Mouse (Mus musculus) layer of hippocampus, adult 2 months (tissue): ENCODE data around the gene Nap1l5. TPM values are rescaled to one million over a fixed set of nuclear protein-coding genes. Genes with fewer than 3 reads are reported as not detected.
"Not testable (repeated sequence)": the region's sequence is repeated elsewhere in the genome, so short reads cannot be mapped to it uniquely, and the experiment has no call there.

Source experiments
- DNase-seq, 2 experiments: peaks; one replicate each; pipeline ENCODE4 v3.0.0; 2022; ENCODE audit warnings: low spot score in 2 of 2
- H3K27ac ChIP-seq: fragments of 200-600 bp; 2 replicates; pipeline ENCODE4 v1.8.1; 2022
- H3K4me3 ChIP-seq: fragments of 200-600 bp; 2 replicates; pipeline ENCODE4 v1.8.1; 2022; ENCODE audit warnings: mild to moderate bottlenecking
- CTCF ChIP-seq: fragments of 200-600 bp; conservative IDR thresholded peaks from 2 replicates; pipeline ENCODE4 v1.8.1; 2022; ENCODE audit warnings: antibody characterized with exemption, mild to moderate bottlenecking, moderate library complexity
- total RNA-seq, 2 experiments: library from RNA; stranded (reverse); gene quantifications; 2 replicates each; pipeline ENCODE4 v1.2.3; 2021

The Nap1l5 gene
- total RNA-seq, 2 experiments from 2014 or later, result 229 to 242 TPM

GRCm38 (mm10) chr6:58899076-58899475, 7.8 kb downstream of the Nap1l5 start:
- DNase-seq, result peak in 1 of 2 experiments; percentile 27
- Histone ChIP-seq H3K4me3 (no peak overlapping the region), H3K27ac (0 out of 2 replicates have a peak overlapping the region, but pooled peaks have one; percentile 32)
- no peak for TF ChIP-seq CTCF

- no peak for TF ChIP-seq CTCF
- no peak overlapping the region for H3K27ac ChIP-seq
- H3K4me3 ChIP-seq, result no peak overlapping the region
- no peak for DNase-seq
Measured at GRCm38 (mm10) chr6:58896648-58897047, 10.2 kb downstream of the Nap1l5 start.

GRCm38 (mm10) chr6:58894994-58895393, 11.9 kb downstream of the Nap1l5 start:
- no peak for TF ChIP-seq CTCF
- H3K4me3 ChIP-seq, result no peak overlapping the region
- H3K27ac ChIP-seq, result no peak overlapping the region
- no peak for DNase-seq

- no peak for DNase-seq
- H3K4me3 ChIP-seq, result no peak overlapping the region
- TF ChIP-seq CTCF, result no peak
- no peak overlapping the region for H3K27ac ChIP-seq
Measured at GRCm38 (mm10) chr6:58893307-58893706, 13.6 kb downstream of the Nap1l5 start.

DNA sequence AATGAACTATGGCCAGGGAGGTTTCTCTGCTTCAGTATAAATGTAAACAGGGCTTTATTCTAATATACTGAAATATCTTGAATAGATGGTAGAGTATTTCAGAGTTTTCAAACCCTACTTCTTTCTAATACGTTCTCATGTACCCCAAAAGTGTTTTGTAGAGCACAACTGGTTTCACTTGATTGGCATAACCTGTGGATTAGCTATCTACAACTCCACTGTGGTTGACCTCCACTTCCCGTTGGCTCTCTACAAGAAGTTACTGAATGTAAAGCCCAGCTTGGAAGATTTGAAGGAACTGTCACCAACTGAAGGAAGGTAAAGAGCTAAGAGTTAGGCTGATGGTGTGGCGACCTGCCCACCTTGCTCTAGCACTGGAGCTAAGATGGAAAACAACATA, 17.0 kb downstream of the Nap1l5 start:
- no peak overlapping the region for H3K27ac ChIP-seq
- no peak for TF ChIP-seq CTCF
- no peak overlapping the region for H3K4me3 ChIP-seq
- DNase-seq, result no peak

DNA sequence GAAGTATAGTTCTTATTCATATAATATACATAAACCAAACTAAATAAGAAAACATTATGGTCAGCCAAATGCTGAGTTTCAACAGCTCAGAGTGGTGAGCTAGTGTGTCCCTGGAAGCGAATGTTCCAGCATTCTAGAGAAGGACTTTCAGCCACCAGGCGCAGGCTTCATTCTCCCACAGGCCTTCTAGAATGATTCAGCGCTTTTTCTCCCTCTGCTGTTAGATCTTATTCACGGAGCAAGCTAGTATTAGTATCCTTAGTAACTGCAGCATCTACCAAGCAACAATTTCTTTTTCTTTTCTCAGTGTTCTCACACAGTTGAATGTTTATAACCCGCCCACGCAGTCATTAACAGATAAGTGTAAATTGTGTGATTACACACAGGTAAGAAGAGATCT, 24.6 kb downstream of the Nap1l5 start:
- TF ChIP-seq CTCF, result peak; percentile 50
- peak overlapping the region; percentile 54 for H3K27ac ChIP-seq
- DNase-seq, result no peak
- no peak overlapping the region for H3K4me3 ChIP-seq

GRCm38 (mm10) chr6:58881363-58881762, 25.5 kb downstream of the Nap1l5 start:
- Histone ChIP-seq H3K4me3 (no peak overlapping the region), H3K27ac (no peak overlapping the region)
- peak; percentile 69 for TF ChIP-seq CTCF
- DNase-seq, result no peak

DNA sequence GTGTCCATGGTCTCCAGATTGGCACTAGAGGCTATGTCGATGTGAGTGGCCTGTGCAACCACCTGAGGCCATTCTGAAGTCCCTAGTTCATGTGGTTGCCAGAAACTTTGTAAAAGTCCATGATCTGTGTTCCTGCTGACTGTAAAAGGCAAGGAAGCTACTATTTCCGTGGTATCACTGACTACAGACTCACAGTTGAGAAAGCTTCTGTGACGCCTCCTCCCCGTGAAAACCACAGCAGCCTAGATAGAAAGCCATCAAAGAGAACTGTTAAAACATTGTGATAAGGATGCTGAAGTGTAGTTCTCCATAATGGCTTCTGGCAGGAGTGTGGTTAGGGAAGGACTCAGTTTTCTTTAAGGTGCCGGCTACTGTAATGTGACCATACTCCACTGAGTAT, 26.0 kb downstream of the Nap1l5 start:
- no peak for DNase-seq
- H3K27ac ChIP-seq, result no peak overlapping the region
- TF ChIP-seq CTCF, result no peak
- no peak overlapping the region for H3K4me3 ChIP-seq

DNA sequence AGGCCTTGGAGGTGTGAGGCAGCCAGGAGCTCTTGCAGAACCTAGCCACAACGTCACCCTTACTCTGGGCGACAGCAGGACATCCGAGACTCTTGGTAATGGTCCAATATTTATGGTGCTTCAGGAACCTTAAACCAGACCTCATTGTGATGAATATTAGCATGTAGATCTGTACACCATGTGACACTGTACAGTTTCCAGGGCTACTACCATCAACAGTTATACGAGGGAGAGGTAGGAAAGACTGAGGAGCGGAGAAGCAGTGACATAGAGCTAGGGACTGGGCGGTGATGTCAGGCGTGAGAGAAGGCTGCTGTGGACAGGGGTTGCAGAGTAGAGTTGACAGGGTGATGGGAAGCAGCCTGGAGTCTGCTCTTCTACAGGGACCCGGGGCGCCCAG, 26.9 kb downstream of the Nap1l5 start:
- Histone ChIP-seq H3K27ac (no peak overlapping the region), H3K4me3 (no peak overlapping the region)

GRCm38 (mm10) chr6:58879572-58879971, 27.3 kb downstream of the Nap1l5 start:
- Histone ChIP-seq H3K27ac (peak overlapping the region; percentile 19; the same call in 1 of the 2 replicates), H3K4me3 (no peak overlapping the region)
- no peak for DNase-seq
- TF ChIP-seq CTCF, result no peak

More for the DNA sequence above, 26.9 kb downstream of the Nap1l5 start:
- no peak for TF ChIP-seq CTCF
- no peak for DNase-seq

GRCm38 (mm10) chr6:58867858-58868257, 39.0 kb downstream of the Nap1l5 start:
- H3K27ac ChIP-seq, H3K4me3 ChIP-seq, DNase-seq: not testable (repeated sequence)

- DNase-seq, result no peak
- TF ChIP-seq CTCF, result no peak
- Histone ChIP-seq H3K4me3 (no peak overlapping the region), H3K27ac (no peak overlapping the region)
Measured at GRCm38 (mm10) chr6:58863631-58864235, 43.1 kb downstream of the Nap1l5 start.

GRCm38 (mm10) chr6:58862446-58862993, 44.4 kb downstream of the Nap1l5 start:
- TF ChIP-seq CTCF, result no peak
- H3K4me3 ChIP-seq, result no peak overlapping the region
- H3K27ac ChIP-seq, result 0 out of 2 replicates have a peak overlapping the region, but pooled peaks have one; percentile 25
- DNase-seq, result no peak

DNA sequence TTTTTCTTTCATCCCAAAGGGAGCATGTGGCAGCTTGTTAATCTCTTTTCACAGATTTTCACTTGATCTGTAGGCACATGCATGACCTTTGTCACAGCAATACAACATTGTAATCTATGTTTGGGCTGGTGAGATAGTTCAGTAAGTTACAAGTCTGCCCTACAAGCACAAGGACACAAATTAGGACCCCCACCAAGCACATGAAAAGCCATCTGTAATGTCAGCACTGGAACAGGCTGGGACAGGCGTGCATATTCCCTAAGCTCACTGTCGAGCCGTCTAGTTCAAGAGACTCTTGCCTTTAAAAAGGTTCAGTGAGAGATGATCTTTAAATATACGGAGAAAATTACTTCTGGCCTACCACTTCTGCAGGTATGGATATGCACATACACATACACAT, 47.4 kb downstream of the Nap1l5 start:
- no peak for DNase-seq
- no peak overlapping the region for H3K27ac ChIP-seq
- H3K4me3 ChIP-seq, result no peak overlapping the region
- no peak for TF ChIP-seq CTCF
